Mouse (Mus musculus) T-cell, adult 2 months (primary cell): Measurements from ENCODE around the gene Runx3.

Experiments used
- DNase-seq: peaks from one replicate; pipeline ENCODE4 v3.0.0; 2022; ENCODE audit warnings: low spot score

Runx3 gene

DNA sequence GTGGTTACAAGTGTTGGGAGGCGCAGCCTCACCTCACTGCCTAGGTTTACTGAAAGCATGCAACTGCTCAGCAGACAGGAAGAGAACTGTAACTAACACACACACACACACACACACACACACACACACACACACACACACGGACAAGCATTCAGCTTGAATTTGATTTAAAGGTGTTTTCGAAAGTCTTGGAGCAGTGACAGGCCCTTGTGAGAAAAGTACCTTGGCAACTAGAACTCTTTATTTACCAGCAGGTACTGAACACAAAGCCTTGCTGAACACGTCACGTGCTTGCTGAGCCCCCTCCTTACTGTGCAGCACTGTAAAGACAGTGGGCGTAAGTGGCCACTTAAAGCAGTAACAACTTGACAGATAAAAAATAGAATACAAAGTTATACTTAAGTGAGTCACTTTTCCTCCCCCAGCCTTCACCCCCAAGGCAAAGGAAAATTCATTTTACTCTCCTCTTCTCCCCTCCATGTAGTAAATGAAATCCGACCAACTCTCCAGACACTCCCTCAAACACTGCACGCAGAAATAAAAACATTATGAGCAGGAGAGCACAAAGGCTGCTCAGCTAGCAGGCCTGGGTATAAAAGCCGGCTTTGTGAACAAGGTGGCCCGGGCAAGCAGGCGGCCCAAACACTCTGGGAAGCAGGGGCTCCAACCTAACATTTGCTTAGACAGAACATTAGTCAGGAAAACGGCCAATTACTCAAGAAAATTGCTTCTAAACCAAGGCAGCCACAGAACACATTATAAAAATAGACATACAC is 101.4 kb downstream of the Runx3 start:
- no peak for DNase-seq

DNA sequence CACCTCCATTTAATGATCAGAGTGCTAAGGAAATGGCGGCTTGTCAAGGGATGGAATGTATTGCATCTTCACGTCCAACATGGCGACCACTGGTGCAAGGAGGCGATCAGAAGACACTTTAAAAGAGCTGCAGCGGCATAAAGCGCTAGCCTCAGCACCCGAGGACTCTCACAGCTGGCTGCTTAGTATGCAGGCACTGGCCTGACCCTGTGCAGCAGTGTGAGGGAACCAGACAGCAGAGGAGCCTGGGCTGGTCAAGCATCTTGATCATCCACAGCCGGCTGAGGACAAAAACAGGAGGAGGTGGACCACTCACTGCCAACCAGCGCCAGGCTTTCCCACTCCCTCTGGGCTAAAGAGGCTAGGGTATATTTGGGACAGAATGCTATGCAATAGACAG is 103.4 kb downstream of the Runx3 start:
- DNase-seq: no peak

DNA sequence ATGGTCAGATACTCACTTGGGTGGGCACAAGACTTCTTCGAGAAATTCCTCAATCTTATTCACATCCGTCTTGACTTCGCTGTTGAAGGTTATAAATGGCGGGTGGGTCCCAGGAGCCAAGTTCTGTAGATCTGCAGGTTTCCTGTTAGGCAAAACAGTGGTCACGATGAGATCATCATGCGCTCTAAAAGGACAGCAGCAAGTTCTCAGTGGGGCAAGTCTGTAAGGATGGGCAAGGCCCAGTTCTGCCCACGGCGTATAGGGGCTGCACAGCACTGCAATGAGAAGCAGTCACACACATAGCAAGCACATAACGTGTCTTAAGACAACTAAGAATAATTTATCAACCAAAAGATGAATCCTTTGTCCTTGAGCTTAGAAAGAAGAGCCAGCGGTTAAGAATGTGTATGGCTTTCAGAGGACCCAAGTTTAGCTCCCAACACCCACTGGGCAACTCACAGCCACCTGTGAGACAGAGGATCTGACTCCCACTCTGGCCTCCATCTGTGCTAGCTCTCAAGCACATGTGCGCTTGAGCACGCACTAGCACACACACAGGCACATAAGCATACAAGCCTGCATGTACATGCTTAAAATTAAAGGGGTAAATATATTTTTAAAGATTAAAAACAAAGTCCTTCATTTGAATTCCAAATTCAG is 105.7 kb downstream of the Runx3 start:
- no peak for DNase-seq
